Mouse (Mus musculus) MEL (cell line): ENCODE data around the gene Klra10. TPM values are rescaled to one million over a fixed set of nuclear protein-coding genes. Genes with fewer than 3 reads are reported as not detected.

Experiments used
- polyA plus RNA-seq, 2 experiments: library from polyadenylated mRNA; stranded (reverse) in 1 of 2; unstranded in 1 of 2; fragments of >175 nt in 1 of 2; fragments of >200 nt in 1 of 2; gene quantifications; 2 replicates each; pipeline versions ENCODE4 v1.2.1 to v1.2.4; 2012; ENCODE audit warnings: low replicate concordance in 2 of 2, low read depth in 1 of 2; ENCODE audit not compliant: insufficient read length in 2 of 2, insufficient read depth in 1 of 2, missing spikeins in 1 of 2
- total RNA-seq: library from RNA; depleted of rRNA; stranded (reverse); fragments of 300-350 nt; gene quantifications from 2 replicates; pipeline ENCODE4 v1.2.3, GENCODE M21; 2012; rRNA removed

Gene Klra10
- total and polyA plus RNA-seq, 3 experiments = not detected

Other genes starting within 250 kb of the Klra10 start
- gene Klra4, start 214.7 kb downstream of the Klra10 start, total RNA-seq = not detected in 2 replicates
- gene Klra4, start 214.7 kb downstream of the Klra10 start, polyA plus RNA-seq = not detected
- gene Klra8, start 152.0 kb downstream of the Klra10 start, total RNA-seq = not detected in 2 replicates
- not detected for gene Klra8, start 152.0 kb downstream of the Klra10 start, polyA plus RNA-seq
- not detected in 2 replicates for gene Klra9, start 88.8 kb downstream of the Klra10 start, total RNA-seq
- not detected for gene Klra9, start 88.8 kb downstream of the Klra10 start, polyA plus RNA-seq
- gene Klra7, start 48.6 kb downstream of the Klra10 start, total RNA-seq = not detected in 2 replicates
- gene Klra7, start 48.6 kb downstream of the Klra10 start, polyA plus RNA-seq = not detected
- gene Klra3, start 55.6 kb upstream of the Klra10 start, total RNA-seq = 0.08 and 0.23 TPM in 2 replicates
- not detected for gene Klra3, start 55.6 kb upstream of the Klra10 start, polyA plus RNA-seq
- 0.12 TPM in 1 of 2 replicates, not detected in the other for gene Klra1, start 104.9 kb upstream of the Klra10 start, total RNA-seq
- gene Klra1, start 104.9 kb upstream of the Klra10 start, polyA plus RNA-seq = under 1 TPM in 1 of 2 experiments, not detected in 1; 0.10 TPM